Mouse (Mus musculus) lung, adult 2 months (tissue): ENCODE measurements around the gene Med10. TPM values are rescaled to one million over a fixed set of nuclear protein-coding genes. Genes with fewer than 3 reads are reported as not detected.

Experiments
- DNase-seq: peaks from one replicate; pipeline ENCODE4 v3.0.0; 2022
- H3K4me1 ChIP-seq: fragments of 200-500 bp; 2 replicates; pipeline ENCODE4 v1.6.1; 2011; ENCODE audit warnings: low read length; ENCODE audit not compliant: control insufficient read depth, insufficient read depth
- H3K4me3 ChIP-seq: fragments of 200-500 bp; replicated peaks from 2 replicates; pipeline ENCODE3; 2011; ENCODE audit warnings: low read depth, mild to moderate bottlenecking, control low read depth, low read length; ENCODE audit errors: extremely low read depth
- CTCF ChIP-seq: fragments of 200-500 bp; IDR thresholded peaks from 2 replicates; pipeline ENCODE4 v1.5.1; 2011; ENCODE audit warnings: mild to moderate bottlenecking, low read length, control low read depth; ENCODE audit not compliant: insufficient read depth
- POLR2A ChIP-seq: fragments of 200-500 bp; IDR thresholded peaks from 2 replicates; pipeline ENCODE4 v1.6.1; 2011; ENCODE audit warnings: low read depth, mild to moderate bottlenecking, control low read depth, low read length, borderline replicate concordance; ENCODE audit errors: extremely low read depth
- WGBS: fragments of 180-500 bp; shearing (Covaris S2); methylation state at CpG from one replicate; pipeline ENCODE4 v1.1.7; 2018; 5-methylcytosine and 5-hydroxymethylcytosine counted together
- polyA plus RNA-seq: library from polyadenylated mRNA; depleted of rRNA; stranded (reverse); fragments of >200 nt; gene quantifications from 2 replicates; pipeline ENCODE4 v1.2.3, GENCODE M21; 2012; rRNA removed

Med10 gene
- polyA plus RNA-seq, 1 experiment, result 31.6 TPM

DNA sequence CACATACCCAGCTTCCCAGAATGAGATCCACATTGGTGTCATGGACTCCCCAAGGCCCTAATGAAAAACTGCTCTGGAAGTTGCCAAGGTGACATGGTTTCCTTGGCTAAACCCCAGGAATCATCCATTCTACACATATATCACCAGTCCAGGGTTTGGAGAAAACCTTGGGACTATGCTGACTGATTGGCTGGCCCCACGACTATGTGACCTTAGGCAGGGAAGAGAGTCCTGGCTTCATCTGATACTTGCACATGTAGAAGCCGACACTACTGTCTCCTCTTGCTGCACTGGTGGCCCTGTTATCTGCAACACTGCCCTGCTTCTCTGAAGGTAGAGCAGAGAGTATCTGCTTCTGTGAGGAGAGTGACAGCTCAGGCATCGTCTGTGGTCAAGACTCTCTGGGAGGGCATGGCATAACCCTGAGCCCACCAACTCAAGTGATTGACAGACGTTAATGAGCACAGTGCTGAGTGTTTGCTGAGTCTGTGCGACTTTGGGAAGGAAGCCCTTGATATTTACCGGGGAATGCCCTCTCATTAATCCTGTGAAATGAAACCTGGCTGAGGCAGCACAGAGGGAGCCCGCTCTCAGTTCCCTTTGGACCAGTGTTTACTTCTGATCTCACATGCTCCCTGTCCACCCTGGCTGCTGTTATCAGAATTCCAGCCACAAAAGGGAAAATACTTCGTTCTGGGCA lies 23.4 kb downstream of the Med10 start:
- 22% methylated on average over 8 of the region's 8 CpGs for WGBS
- Histone ChIP-seq H3K4me3 (no peak overlapping the region), H3K4me1 (no peaks in the 10 kb centered on the region)
- TF ChIP-seq CTCF, result no peak
- TF ChIP-seq POLR2A, result no peak
- DNase-seq, result no peak

DNA sequence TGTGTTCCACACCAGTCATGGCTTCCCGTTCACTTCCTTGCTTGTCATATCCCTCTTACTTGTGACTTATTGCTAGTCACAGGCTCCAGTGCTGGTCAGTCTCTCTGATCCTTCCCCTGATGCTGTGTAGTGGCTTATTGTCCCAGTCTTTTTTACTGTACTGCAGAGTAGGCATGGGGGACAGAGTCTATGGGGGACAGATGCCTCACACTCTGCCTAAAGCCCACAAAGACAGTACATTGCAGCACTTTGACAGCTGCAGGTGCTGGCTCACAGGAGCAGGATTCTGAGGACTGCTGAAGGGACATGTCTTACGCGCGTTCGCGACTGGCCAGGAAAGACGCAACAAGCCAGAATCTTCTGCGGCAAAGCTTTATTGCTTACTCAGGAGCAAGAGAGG lies 28.4 kb downstream of the Med10 start:
- no peak overlapping the region for H3K4me3 ChIP-seq
- no peaks in the 10 kb centered on the region for H3K4me1 ChIP-seq
- no peak for DNase-seq
- no peak for TF ChIP-seq POLR2A
- 85% methylated on average over 8 of the region's 8 CpGs for WGBS

DNA sequence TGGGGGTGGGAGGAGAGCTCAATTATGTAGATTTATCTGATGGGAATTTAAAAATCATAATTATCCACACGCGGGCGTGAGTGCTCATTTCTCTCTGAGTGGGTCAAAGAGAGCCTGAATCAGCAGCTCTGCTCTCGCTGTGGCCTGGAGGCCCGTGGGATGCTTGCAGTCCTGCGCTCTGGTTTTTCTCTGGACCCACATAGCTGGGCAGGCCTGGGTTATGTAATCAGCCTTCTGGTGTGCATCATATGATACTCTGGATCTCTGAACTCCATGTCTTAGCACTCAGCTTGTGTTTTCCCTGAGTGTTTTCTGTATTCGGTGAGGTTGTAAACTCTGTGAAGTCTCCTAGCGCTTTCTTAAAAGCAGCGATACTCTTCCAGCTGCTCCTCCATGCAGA lies 30.4 kb downstream of the Med10 start:
- no peak overlapping the region for H3K4me3 ChIP-seq
- no peaks in the 10 kb centered on the region for H3K4me1 ChIP-seq
- WGBS, result 91% methylated on average over 9 of the region's 9 CpGs
- no peak for DNase-seq
- TF ChIP-seq POLR2A, result no peak
- TF ChIP-seq CTCF, result no peak

DNA sequence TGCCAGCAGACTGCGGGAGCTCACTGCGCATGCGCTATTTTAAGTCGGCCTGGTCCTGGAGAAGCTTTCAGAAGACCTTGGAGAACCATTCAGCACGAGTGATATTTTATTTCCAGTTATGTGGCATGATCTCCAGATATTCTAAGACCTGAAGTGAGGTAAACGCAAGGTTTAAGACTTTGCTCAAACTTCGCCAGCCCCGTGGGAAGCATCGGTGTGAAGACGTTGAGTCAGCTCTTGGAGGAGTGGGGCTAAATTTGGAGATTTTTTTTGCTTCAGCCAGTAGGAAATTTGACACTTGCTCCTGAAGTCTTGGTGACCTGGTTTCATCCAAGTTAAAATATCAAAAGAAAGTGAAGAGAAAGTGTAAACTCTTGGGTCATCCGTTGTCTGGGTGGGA lies 31.2 kb downstream of the Med10 start:
- TF ChIP-seq POLR2A (no peak), CTCF (no peak)
- DNase-seq, result no peak
- Histone ChIP-seq H3K4me1 (no peaks in the 10 kb centered on the region), H3K4me3 (no peak overlapping the region)
- WGBS, result 81% methylated on average over 11 of the region's 11 CpGs

DNA sequence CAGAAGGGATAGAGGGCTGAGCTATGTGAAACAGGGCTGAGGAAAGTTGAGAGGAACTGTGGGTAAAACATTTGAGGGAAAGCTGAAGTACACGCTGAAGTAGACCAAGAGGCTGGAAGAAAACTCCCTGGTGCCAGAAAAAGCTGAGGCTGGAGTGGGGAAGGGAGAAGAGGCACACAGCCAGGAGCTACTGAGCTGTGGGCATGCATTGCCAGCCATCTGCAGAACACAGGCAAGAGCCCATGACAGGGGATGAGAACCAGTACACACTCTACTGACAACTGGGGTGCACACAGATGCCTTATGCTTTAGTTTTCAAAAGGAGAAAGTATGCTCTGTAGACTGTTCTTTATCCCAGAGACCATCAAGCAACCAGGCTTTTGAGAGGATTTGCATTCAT lies 43.4 kb downstream of the Med10 start:
- Histone ChIP-seq H3K4me1 (no peaks in the 10 kb centered on the region), H3K4me3 (no peak overlapping the region)
- TF ChIP-seq CTCF (no peak), POLR2A (no peak)
- no peak for DNase-seq
- 73% methylated on average over 1 of the region's 1 CpGs for WGBS

DNA sequence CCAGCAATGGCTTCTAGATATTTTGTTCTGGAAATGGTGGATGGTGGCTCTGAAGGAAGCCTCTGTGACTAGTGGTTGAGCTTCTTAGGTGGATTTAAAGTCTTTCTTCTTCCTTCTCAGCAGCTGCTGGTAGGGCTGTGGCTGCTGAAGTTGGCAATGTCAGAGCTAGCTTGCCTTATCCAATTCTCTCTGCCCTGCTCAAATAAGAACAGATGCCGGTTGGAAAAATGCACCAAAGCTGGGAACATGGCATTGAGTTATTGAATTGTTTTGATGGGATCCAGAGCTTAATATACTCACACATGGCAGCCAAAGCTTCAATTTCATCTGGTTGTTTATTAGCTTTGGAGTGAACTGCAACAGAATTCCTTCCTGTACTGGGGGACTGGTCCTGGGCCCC lies 47.4 kb downstream of the Med10 start:
- WGBS, result 91% methylated on average over 1 of the region's 1 CpGs
- H3K4me3 ChIP-seq, result no peak overlapping the region
- DNase-seq, result no peak
- no peaks in the 10 kb centered on the region for H3K4me1 ChIP-seq
- TF ChIP-seq CTCF (no peak), POLR2A (no peak)

DNA sequence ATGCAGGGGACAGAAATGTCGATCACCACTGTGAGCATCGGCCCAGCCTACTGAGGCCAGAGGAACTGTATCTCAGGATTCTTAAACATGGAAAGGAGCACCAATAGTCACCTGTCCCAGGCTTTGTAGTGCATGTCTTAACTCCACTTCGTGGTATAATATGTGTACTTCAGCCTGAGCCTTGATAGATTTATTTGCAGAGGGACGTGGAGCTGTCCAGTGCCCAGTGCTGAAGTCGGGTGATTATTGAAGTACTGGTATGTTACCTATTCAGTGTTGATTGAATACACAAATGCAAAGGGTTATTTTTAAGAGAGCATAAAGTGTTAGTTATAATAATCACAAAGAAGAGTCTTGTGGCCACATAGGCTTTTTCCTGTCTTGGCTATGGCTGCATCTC lies 50.1 kb downstream of the Med10 start:
- 53% methylated on average over 5 of the region's 5 CpGs for WGBS
- DNase-seq, result no peak
- H3K4me1 ChIP-seq, result no peaks in the 10 kb centered on the region
- TF ChIP-seq CTCF (no peak), POLR2A (no peak)
- H3K4me3 ChIP-seq, result no peak overlapping the region

DNA sequence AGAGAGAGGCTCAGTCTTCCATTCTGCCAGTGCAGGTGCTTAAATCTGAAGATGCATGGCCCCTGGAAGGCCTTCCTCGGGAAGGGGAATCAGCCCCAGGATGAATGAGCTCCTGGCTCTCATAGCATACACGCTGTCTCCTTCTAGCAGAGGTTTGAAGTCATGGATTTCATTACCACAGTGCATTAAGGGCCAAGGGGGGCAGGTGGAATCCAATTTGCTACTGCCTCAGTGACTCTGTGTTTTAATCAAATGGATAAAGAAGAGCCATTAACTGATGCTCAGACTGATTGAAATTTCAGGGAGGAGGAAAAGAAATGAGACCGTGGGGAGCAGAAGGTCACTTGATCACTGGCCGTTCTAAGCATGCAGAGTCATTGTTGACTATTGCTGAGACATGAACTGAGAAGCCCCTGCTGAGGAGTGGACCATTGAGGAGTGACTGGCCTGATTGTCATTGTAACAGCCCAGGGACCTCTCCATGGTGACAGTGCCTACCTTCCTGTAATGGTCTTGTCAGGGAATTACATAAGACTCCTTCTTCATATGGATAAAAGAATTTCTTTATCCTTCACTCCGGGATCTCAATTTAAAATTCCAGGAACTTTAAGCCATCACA lies 51.3 kb downstream of the Med10 start:
- Histone ChIP-seq H3K4me3 (no peak overlapping the region), H3K4me1 (no peaks in the 10 kb centered on the region)
- no peak for TF ChIP-seq POLR2A
- no peak for TF ChIP-seq CTCF
- DNase-seq, result no peak
- 65% methylated on average over 5 of the region's 5 CpGs for WGBS

DNA sequence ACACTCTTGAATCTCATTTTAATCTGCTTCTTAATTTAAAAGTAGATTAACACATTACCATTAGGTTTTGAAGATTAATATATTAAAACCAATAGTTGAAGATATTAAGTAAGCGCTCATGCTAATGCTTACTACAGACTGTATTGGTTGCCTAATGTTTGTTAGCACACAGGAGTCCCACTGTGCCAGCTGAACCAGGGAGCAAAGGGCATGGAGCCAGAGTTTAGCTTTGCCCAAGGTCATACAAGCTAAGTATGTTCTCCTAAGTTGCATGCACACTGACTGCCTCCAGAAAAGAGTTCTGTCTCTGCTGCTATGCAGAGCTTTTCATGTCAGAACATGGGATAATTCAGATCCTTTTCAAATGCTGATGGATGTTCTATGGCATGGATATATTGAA lies 53.7 kb downstream of the Med10 start:
- no peak overlapping the region for H3K4me3 ChIP-seq
- H3K4me1 ChIP-seq, result no peaks in the 10 kb centered on the region
- WGBS, result 98% methylated on average over 1 of the region's 1 CpGs
- no peak for TF ChIP-seq CTCF
- TF ChIP-seq POLR2A, result no peak
- no peak for DNase-seq

DNA sequence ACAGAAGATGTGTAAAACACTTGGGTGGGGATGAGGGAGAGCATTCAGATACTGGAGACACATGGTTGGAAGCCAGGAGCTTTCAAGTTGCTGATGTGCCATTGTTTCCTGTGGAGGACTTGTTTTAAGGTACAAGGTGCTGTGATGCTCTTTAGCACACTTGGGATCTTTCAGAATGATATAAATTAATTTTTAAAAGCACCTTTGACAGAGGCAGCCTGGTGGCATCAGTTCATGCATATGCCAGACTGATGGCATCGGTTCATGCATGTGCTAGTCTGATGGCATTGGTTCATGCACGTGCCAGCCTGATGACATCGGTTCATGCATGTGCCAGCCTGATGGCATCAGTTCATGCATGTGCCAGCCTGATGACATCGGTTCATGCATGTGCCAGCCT lies 60.1 kb downstream of the Med10 start:
- 96% methylated on average over 4 of the region's 4 CpGs for WGBS
- no peak for TF ChIP-seq POLR2A
- no peak for TF ChIP-seq CTCF
- H3K4me3 ChIP-seq, result no peak overlapping the region
- H3K4me1 ChIP-seq, result no peaks in the 10 kb centered on the region
- no peak for DNase-seq

DNA sequence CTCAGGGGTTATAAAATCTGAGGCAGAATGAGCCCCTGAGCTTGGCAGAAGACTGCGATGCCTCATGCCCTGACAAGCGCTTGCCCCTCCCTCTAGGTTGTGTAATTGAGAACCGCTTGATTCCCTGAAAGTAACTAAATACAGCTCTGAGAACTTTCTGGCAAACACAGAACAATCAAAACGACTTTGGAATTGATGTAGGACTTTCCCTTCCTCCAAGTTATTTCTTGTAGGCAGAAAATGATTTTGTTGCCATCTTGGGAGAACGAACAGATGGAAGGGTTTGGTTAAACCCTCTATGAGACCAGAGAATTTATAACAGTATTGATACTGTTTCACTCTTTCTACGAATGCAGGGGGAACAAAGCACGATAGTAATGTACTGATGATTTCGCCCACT lies 62.7 kb downstream of the Med10 start:
- Histone ChIP-seq H3K4me3 (no peak overlapping the region), H3K4me1 (no peaks in the 10 kb centered on the region)
- no peak for DNase-seq
- TF ChIP-seq POLR2A (no peak), CTCF (no peak)
- WGBS, result 71% methylated on average over 8 of the region's 8 CpGs

Other genes with a start within 250 kb of the Med10 start
- 1.8 and 3.4 TPM in 2 replicates for gene Srd5a1, start 191.0 kb upstream of the Med10 start, polyA plus RNA-seq
- 0.45 and 0.77 TPM in 2 replicates for gene Ube2ql1, start 62.5 kb upstream of the Med10 start, polyA plus RNA-seq